Mouse (Mus musculus) ES-E14 (cell line): ENCODE measurements at regions not wholly inside any gene's neighbourhood (a gene's known extent, or its start where the extent isn't known, plus 50 kb on each side); places are given as distances from the start of the nearest gene placed in this dataset.

Source experiments
- CHD2 ChIP-seq: IDR thresholded peaks from 2 replicates; pipeline ENCODE4 v1.6.1; 2014; ENCODE audit warnings: mild to moderate bottlenecking, low read depth, low read length, inconsistent platforms
- MAFK ChIP-seq: IDR thresholded peaks from 2 replicates; pipeline ENCODE4 v1.6.1; 2014; ENCODE audit warnings: mild to moderate bottlenecking, low read depth, low read length, inconsistent platforms; ENCODE audit not compliant: insufficient read depth
- ZC3H11A ChIP-seq: IDR thresholded peaks from 2 replicates; pipeline ENCODE4 v1.6.1; 2012; ENCODE audit warnings: low read depth, mild to moderate bottlenecking, inconsistent platforms, low read length, borderline replicate concordance

GRCm38 (mm10) chr15:97548354-97548753, 157.3 kb downstream of the Rpap3 start:
- TF ChIP-seq ZC3H11A (peak; percentile 19; the same call in 1 of the 2 replicates), MAFK (no peak), CHD2 (no peak)
